Mouse (Mus musculus) embryonic facial prominence, embryonic 14.5 days (tissue): ENCODE results near the gene Zbtb11. TPM values are rescaled to one million over a fixed set of nuclear protein-coding genes. Genes with fewer than 3 reads are reported as not detected.
A peak's percentile ranks its signal among the peaks of the same experiment; 100 is the strongest.

Experiments used
- ATAC-seq: fragments of 200-750 bp; cut with Nextera tagmentation; 2 replicates; pipeline ENCODE4 v1.8.0; 2017; ENCODE audit warnings: low read depth, moderate number of reproducible peaks, moderate TSS enrichment
- DNase-seq: peaks from one replicate; pipeline ENCODE4 v3.0.0-alpha.2; 2015; ENCODE audit warnings: low spot score
- H3K27ac ChIP-seq: fragments of 300-500 bp; sonication (generic); replicated peaks from 2 replicates; pipeline ENCODE4 v1.5.1; 2014; ENCODE audit warnings: low read depth, mild to moderate bottlenecking, low read length, moderate library complexity
- H3K27me3 ChIP-seq: fragments of 300-500 bp; sonication (generic); replicated peaks from 2 replicates; pipeline ENCODE4 v1.6.1; 2014; ENCODE audit warnings: low read length; ENCODE audit not compliant: control insufficient read depth, insufficient read depth
- H3K36me3 ChIP-seq: fragments of 300-500 bp; sonication (generic); 2 replicates; pipeline ENCODE4 v1.6.1; 2014; ENCODE audit warnings: low read length, mixed read lengths; ENCODE audit not compliant: control insufficient read depth, insufficient read depth
- H3K4me1 ChIP-seq: fragments of 300-500 bp; sonication (generic); 2 replicates; pipeline ENCODE4 v1.6.1; 2014; ENCODE audit warnings: antibody characterized with exemption, low read length; ENCODE audit not compliant: control insufficient read depth, insufficient read depth
- H3K4me2 ChIP-seq: fragments of 300-500 bp; sonication (generic); 2 replicates; pipeline ENCODE4 v1.6.1; 2014; ENCODE audit warnings: low read depth, mild to moderate bottlenecking, low read length, moderate library complexity, mixed read lengths
- H3K4me3 ChIP-seq: fragments of 300-500 bp; sonication (generic); 2 replicates; pipeline ENCODE4 v1.5.1; 2014; ENCODE audit warnings: low read depth, mild to moderate bottlenecking, low read length
- H3K9ac ChIP-seq: fragments of 300-500 bp; sonication (generic); 2 replicates; pipeline ENCODE4 v1.6.1; 2014; ENCODE audit warnings: low read depth, mild to moderate bottlenecking, low read length, moderate library complexity, mixed read lengths
- H3K9me3 ChIP-seq: fragments of 300-500 bp; sonication (generic); 2 replicates; pipeline ENCODE4 v1.6.1; 2016; ENCODE audit warnings: low read length; ENCODE audit not compliant: control insufficient read depth
- WGBS: fragments of 180-500 bp; shearing (Covaris S2); extraction: QIAGEN DNeasy Blood & Tissue Kit; methylation state at CpG from one replicate; pipeline ENCODE4 v1.1.7; 2014; 5-methylcytosine and 5-hydroxymethylcytosine counted together
- polyA plus RNA-seq: library from polyadenylated mRNA; unstranded; fragments of >200 nt; fragmentation: Nextera tagmentation; extraction: Ambion mirVana; gene quantifications from 2 replicates; pipeline ENCODE4 v1.2.1, GENCODE M21; 2014

The Zbtb11 gene
- polyA plus RNA-seq = 17.8 and 21.5 TPM in 2 replicates

GRCm38 (mm10) chr16:55973431-55974255 is at the start of gene Zbtb11:
Gene Zbtb11, plus strand, starts transcription at chr16:55973883.
- H3K27me3 ChIP-seq = no peaks in the 10 kb centered on the region
- peak; percentile 98 for ATAC-seq
- under 1% methylated on average over 28 of the region's 86 CpGs for WGBS
- H3K36me3 ChIP-seq = peaks cover 54% of the 10 kb centered on the region
- peak within 1 kb of the TSS; percentile 100 for H3K4me3 ChIP-seq
- H3K9me3 ChIP-seq = no peaks in the 10 kb centered on the region
- peak within 1 kb of the TSS; percentile 90 for H3K27ac ChIP-seq
- peak within 1 kb of the TSS; percentile 88 for H3K4me2 ChIP-seq
- peaks cover 15% of the 10 kb centered on the region for H3K4me1 ChIP-seq
- DNase-seq = peak; percentile 100
- H3K9ac ChIP-seq = peak within 1 kb of the TSS; percentile 93

- H3K4me3 ChIP-seq = no peak overlapping the region
- H3K4me2 ChIP-seq = no peak overlapping the region
- H3K27ac ChIP-seq = no peak overlapping the region
- ATAC-seq (no peak), DNase-seq (no peak)
- H3K9ac ChIP-seq = no peak overlapping the region
- no peaks in the 10 kb centered on the region for H3K4me1 ChIP-seq
- H3K9me3 ChIP-seq = no peaks in the 10 kb centered on the region
- WGBS = 92% methylated on average over 4 of the region's 4 CpGs
- H3K27me3 ChIP-seq = no peaks in the 10 kb centered on the region
- peaks cover 52% of the 10 kb centered on the region for H3K36me3 ChIP-seq
These were observed 49.7 kb upstream of the Zbtb11 start for GRCm38 (mm10) chr16:55924010-55924409.

GRCm38 (mm10) chr16:55933681-55934343 is 39.9 kb upstream of the Zbtb11 start:
- Histone ChIP-seq H3K4me2 (peak overlapping the region; percentile 76), H3K27ac (peak overlapping the region; percentile 53; the same call in 1 of the 2 replicates), H3K36me3 (peaks cover 5% of the 10 kb centered on the region; the same call in 1 of the 2 replicates), H3K27me3 (no peaks in the 10 kb centered on the region), H3K4me3 (peak overlapping the region; percentile 59), H3K9ac (peak overlapping the region; percentile 73), H3K9me3 (no peaks in the 10 kb centered on the region), H3K4me1 (no peaks in the 10 kb centered on the region)
- 1% methylated on average over 32 of the region's 32 CpGs for WGBS
- ATAC-seq = peak; percentile 35; the same call in 1 of the 2 replicates
- peak; percentile 37 for DNase-seq

DNA sequence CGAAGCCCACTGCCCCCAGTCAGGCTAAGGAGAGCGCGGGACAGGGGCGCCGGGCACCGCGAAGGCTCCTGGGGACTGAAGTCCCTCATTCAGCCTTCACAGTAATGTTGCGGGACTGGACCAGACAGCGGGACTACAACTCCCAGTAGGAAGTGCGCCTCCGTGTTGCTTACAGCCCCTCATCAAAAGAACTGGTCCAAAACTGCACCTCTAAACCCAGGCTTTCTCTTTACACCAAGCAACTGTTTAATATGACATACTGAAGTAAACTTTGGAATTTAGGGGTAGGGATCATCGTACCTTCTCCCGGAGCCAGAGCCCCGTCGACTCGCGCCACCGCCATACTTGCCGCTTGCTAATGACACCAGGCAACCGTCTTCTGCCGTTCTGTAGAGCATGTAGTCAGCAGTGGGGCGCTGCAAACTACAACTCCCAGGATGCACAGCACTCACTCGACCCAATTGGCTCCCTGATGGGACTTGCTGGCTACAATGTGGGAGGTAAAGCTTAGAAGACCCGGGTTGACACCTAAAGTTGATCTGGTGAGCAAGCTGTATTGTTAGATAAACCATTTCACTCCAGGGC is 39.1 kb upstream of the Zbtb11 start, which contains the start of gene Cep97:
TSS of gene Cep97 (minus strand) at position 403 of the 585 bp plus-strand sequence.
- Histone ChIP-seq H3K9ac (peak within 1 kb of the TSS; percentile 73), H3K4me3 (peak within 1 kb of the TSS; percentile 59), H3K27me3 (no peaks in the 10 kb centered on the region), H3K27ac (peak within 1 kb of the TSS; percentile 53; the same call in 1 of the 2 replicates), H3K36me3 (peaks cover 5% of the 10 kb centered on the region; the same call in 1 of the 2 replicates), H3K4me1 (no peaks in the 10 kb centered on the region), H3K4me2 (peak within 1 kb of the TSS; percentile 76), H3K9me3 (no peaks in the 10 kb centered on the region)
- DNase-seq = peak; percentile 97
- 0% methylated on average over 24 of the region's 24 CpGs for WGBS
- peak; percentile 99 for ATAC-seq

DNA sequence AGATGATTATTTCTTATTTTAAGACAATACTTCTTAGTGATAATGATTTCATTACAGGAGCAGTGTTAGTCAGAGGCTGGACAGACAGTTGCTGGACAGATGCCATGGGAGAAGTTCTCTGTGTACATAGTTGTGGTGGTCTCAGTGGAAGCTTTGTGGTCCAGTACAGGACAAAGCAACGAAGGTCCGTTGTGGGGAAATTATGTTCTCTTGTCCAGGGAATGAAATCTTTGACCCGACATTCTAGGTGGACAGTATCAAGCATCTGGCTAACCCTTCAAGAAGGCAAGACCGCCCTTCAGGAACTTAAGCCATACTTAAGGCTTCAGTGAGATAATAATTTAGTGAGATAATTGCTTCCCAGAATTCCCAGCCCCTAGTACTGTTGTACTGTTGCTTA is 34.9 kb upstream of the Zbtb11 start:
- no peak overlapping the region for H3K9ac ChIP-seq
- no peaks in the 10 kb centered on the region for H3K9me3 ChIP-seq
- H3K36me3 ChIP-seq = no peaks in the 10 kb centered on the region
- no peak overlapping the region for H3K4me3 ChIP-seq
- H3K4me1 ChIP-seq = no peaks in the 10 kb centered on the region
- no peak overlapping the region for H3K27ac ChIP-seq
- H3K27me3 ChIP-seq = no peaks in the 10 kb centered on the region
- ATAC-seq = no peak
- no peak for DNase-seq
- H3K4me2 ChIP-seq = no peak overlapping the region
- WGBS = 82% methylated on average over 4 of the region's 4 CpGs

DNA sequence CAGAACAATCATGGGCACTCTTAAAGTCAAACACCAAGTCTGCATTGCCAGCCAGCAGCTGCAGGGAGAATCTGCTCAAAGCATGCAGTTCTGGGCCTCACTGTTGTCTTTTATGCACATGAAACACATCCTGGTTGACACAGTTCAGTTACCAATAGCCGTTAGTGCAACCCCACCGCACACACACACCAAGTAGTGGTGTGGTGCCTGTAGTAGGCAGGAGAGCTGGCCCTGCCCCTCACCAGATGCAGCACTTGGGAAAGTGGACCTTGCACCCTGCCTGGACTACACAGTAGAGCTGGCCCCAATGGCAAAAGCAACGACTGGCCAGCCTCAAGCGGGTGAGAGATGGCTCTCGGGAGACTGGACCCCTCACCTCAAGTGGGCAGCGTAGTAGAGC is 34.0 kb upstream of the Zbtb11 start:
- Histone ChIP-seq H3K4me3 (no peak overlapping the region), H3K4me1 (no peaks in the 10 kb centered on the region), H3K4me2 (no peak overlapping the region), H3K9ac (no peak overlapping the region), H3K27me3 (no peaks in the 10 kb centered on the region), H3K36me3 (no peaks in the 10 kb centered on the region), H3K27ac (no peak overlapping the region), H3K9me3 (no peaks in the 10 kb centered on the region)
- DNase-seq = no peak
- 85% methylated on average over 6 of the region's 6 CpGs for WGBS
- no peak for ATAC-seq

GRCm38 (mm10) chr16:55940781-55941180 is 32.9 kb upstream of the Zbtb11 start:
- no peak for ATAC-seq
- H3K9me3 ChIP-seq = no peaks in the 10 kb centered on the region
- no peak overlapping the region for H3K4me2 ChIP-seq
- H3K27me3 ChIP-seq = no peaks in the 10 kb centered on the region
- no peak overlapping the region for H3K9ac ChIP-seq
- WGBS = 93% methylated on average over 4 of the region's 4 CpGs
- H3K36me3 ChIP-seq = no peaks in the 10 kb centered on the region
- no peak for DNase-seq
- no peak overlapping the region for H3K27ac ChIP-seq
- H3K4me3 ChIP-seq = no peak overlapping the region
- no peaks in the 10 kb centered on the region for H3K4me1 ChIP-seq

DNA sequence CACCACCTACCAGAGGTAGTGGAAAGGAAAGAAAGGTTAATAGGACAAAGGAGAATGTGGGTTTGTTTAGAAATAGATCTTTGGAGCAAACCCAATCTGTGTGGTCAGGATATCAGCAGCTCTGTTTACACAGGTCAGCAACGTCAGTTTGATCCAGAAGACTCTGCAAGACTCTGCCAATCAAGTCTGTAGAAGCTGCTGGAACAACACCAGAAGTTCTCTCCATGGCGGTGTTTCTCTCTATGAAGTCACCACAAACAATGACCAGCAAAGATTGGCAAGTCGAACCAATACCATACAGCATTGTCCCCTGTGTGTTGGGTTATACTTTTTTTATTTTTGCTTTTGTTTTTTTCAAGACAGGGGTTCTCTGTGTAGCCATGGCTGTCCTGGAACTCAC is 26.4 kb upstream of the Zbtb11 start:
- ATAC-seq (no peak), DNase-seq (no peak)
- H3K9ac ChIP-seq = no peak overlapping the region
- H3K4me1 ChIP-seq = no peaks in the 10 kb centered on the region
- no peak overlapping the region for H3K4me3 ChIP-seq
- no peak overlapping the region for H3K4me2 ChIP-seq
- WGBS = 76% methylated on average over 3 of the region's 3 CpGs
- H3K36me3 ChIP-seq = no peaks in the 10 kb centered on the region
- no peak overlapping the region for H3K27ac ChIP-seq
- no peaks in the 10 kb centered on the region for H3K9me3 ChIP-seq
- no peaks in the 10 kb centered on the region for H3K27me3 ChIP-seq
